In the genomic region with DNA sequence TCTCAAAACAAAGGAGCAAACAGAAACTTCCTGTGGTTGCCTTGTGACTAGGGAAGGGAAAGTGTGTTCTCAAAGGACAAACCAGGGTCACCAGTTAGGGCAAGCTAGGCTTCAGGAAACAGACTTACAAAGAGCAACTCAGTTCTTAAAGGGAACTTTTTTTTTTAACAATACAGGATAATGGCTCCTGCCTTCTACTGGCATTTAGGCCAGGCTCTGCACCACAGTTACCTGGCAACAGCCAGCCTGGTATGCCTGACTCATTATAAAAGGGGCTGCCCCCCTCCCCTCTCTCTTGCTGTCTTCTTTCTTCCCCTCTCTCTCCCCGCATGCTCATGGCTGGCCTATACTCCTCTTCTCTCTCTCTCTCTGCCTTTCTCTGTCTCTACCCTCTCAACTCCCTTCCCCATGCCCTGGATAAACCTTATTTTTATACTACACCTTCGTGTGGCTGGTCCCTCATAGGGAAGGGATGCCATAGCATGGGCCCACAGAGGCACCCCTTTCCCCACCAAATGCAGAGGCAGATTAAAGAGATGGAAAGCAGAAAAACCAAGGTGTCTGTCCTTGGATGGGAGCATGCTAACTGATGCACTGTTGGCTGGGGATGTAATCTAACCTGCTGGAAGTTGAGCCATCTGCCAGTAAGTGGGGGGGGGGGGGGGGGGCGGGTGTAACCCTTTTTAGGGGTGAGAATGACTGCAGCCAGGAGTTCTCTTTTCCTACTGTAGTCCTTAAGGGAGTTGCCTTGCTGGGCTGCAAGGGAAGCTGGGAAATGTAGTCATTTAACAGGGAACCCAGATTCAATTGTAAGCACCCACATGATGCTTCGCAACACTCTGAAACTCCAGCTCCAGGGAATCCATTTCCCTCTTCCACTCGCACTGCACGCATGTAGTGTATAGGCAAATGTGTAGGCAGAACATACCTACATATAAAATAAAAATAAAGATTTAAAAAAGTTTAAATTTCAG, we compare ENCODE assay signal across 10 mouse cellular contexts. TPM values are rescaled to one million over a fixed set of nuclear protein-coding genes. Genes with fewer than 3 reads are reported as not detected.
A peak's percentile ranks its signal among the peaks of the same experiment; 100 is the strongest.
DNase-seq lines count a peak whose midpoint lies in the region; ATAC-seq and TF ChIP-seq lines count a peak whose summit lies in the region.
"Had no signal": no experiment of that assay in that cellular context is flagged by ENCODE, and none has a peak within 500 bp of the region (broad histone marks: within the 10 kb centered on the region; RNA-seq: fewer than 3 reads in every experiment).

No protein-coding gene starts in this region.

- no peak overlapping the region for H3K4me2 ChIP-seq in embryonic facial prominence, embryonic 14.5 days (ENCODE audit: low read depth, low read length)
- no peak overlapping the region for H3K4me2 ChIP-seq in kidney, embryonic 14.5 days (replicated peaks; ENCODE audit: low read depth, low read length)

- 0 out of 2 replicates have a peak, but pooled peaks have one; percentile 74 for ATAC-seq in embryonic facial prominence, embryonic 14.5 days (ENCODE audit: low read depth)
- ATAC-seq in megakaryocyte, adult 5-6 weeks (ENCODE audit: poor library complexity, severe bottlenecking), result peak; percentile 59
- ATAC-seq in kidney, embryonic 14.5 days (ENCODE audit: low FRiP score, low TSS enrichment), result no peak

- H3K9ac ChIP-seq in embryonic facial prominence, embryonic 14.5 days (ENCODE audit: low read depth, low read length), result no peak overlapping the region
- H3K9ac ChIP-seq in kidney, embryonic 14.5 days (ENCODE audit: low read depth, low read length), result no peak overlapping the region

- no peaks in the 10 kb centered on the region for H3K27me3 ChIP-seq in E14TG2a.4 (ENCODE audit: insufficient read depth, low read length)
- H3K27me3 ChIP-seq in embryonic facial prominence, embryonic 14.5 days (replicated peaks; ENCODE audit: control insufficient read depth, insufficient read depth, low read length), result no peaks in the 10 kb centered on the region
- H3K27me3 ChIP-seq in kidney, embryonic 14.5 days (ENCODE audit: control insufficient read depth, insufficient read depth, low read length), result no peaks in the 10 kb centered on the region

- 36% methylated on average over 6 of the region's 6 CpGs for WGBS in embryonic facial prominence, embryonic 14.5 days
- 58% methylated on average over 6 of the region's 6 CpGs for WGBS in kidney, embryonic 14.5 days

- DNase-seq in 416B (ENCODE audit: low read depth), result peak; percentile 50
- DNase-seq in embryonic facial prominence, embryonic 14.5 days (ENCODE audit: low spot score), result peak; percentile 10
- no peak for DNase-seq in thymus, postnatal 25 days
- DNase-seq in left cerebral cortex, adult 9 months (ENCODE audit: low spot score in 2 of 2), result no peak
- no peak for DNase-seq in left cerebral cortex, postnatal 25 days (ENCODE audit: low spot score in 2 of 2)
- DNase-seq: layer of hippocampus, adult 9-11 months; right cerebral cortex, postnatal 4 days had no signal

- intact Hi-C loops in left cerebral cortex, postnatal 25 days (cut with DNase I), result no loop called here

- H3K9me3 ChIP-seq in E14TG2a.4 (ENCODE audit: low read length), result no peaks in the 10 kb centered on the region
- no peaks in the 10 kb centered on the region for H3K9me3 ChIP-seq in embryonic facial prominence, embryonic 14.5 days (ENCODE audit: control insufficient read depth, low read length)
- H3K9me3 ChIP-seq in kidney, embryonic 14.5 days (ENCODE audit: control insufficient read depth, low read length), result no peaks in the 10 kb centered on the region

- H3K4me3 ChIP-seq in E14TG2a.4 (replicated peaks; ENCODE audit: low read length), result peak overlapping the region; percentile 51
- H3K4me3 ChIP-seq in embryonic facial prominence, embryonic 14.5 days (ENCODE audit: low read depth, low read length), result no peak overlapping the region
- H3K4me3 ChIP-seq in kidney, embryonic 14.5 days (ENCODE audit: low read length), result no peak overlapping the region

- TF ChIP-seq CTCF in E14TG2a.4 (conservative IDR thresholded peaks at IDR 0.05; ENCODE audit: low read length), result no peak

- no peaks in the 10 kb centered on the region for H3K36me3 ChIP-seq in E14TG2a.4 (ENCODE audit: insufficient read depth, low read length)
- H3K36me3 ChIP-seq in embryonic facial prominence, embryonic 14.5 days (ENCODE audit: control insufficient read depth, insufficient read depth, low read length), result no peaks in the 10 kb centered on the region
- no peaks in the 10 kb centered on the region for H3K36me3 ChIP-seq in kidney, embryonic 14.5 days (ENCODE audit: control insufficient read depth, insufficient read depth, low read length)

- peaks cover 84% of the 10 kb centered on the region for H3K4me1 ChIP-seq in E14TG2a.4 (replicated peaks; ENCODE audit: low read depth, low read length)
- no peaks in the 10 kb centered on the region for H3K4me1 ChIP-seq in embryonic facial prominence, embryonic 14.5 days (ENCODE audit: control insufficient read depth, insufficient read depth, low read length)
- 0 out of 2 replicates have a peak, but pooled peaks cover 3% of the 10 kb centered on the region for H3K4me1 ChIP-seq in kidney, embryonic 14.5 days (ENCODE audit: control insufficient read depth, insufficient read depth, low read length)

- H3K27ac ChIP-seq in embryonic facial prominence, embryonic 14.5 days (replicated peaks; ENCODE audit: low read depth, low read length), result no peak overlapping the region
- H3K27ac ChIP-seq in kidney, embryonic 14.5 days (ENCODE audit: low read depth, low read length), result no peak overlapping the region

RNA-seq across cellular contexts. Expression of gene Gm17387, which starts 3.8 kb away (rescaled TPM):
- not detected in 2 replicates for polyA plus RNA-seq in embryonic facial prominence, embryonic 14.5 days (2014; fragmentation: Nextera tagmentation; extraction: Ambion mirVana)
- total RNA-seq in megakaryocyte, adult 5-6 weeks (2015), result not detected in 2 replicates
- total RNA-seq in megakaryocyte, adult 5-6 weeks (2017), result not detected in 2 replicates
- not detected for total RNA-seq in left cerebral cortex, postnatal 25 days (2021)
- not detected in 2 replicates for polyA plus RNA-seq in kidney, embryonic 14.5 days (2014; fragmentation: Nextera tagmentation; extraction: Ambion mirVana)

RNA-seq across cellular contexts. Expression of gene Ifitm6, which starts 7.4 kb away (rescaled TPM):
- polyA plus RNA-seq in embryonic facial prominence, embryonic 14.5 days (2014; fragmentation: Nextera tagmentation; extraction: Ambion mirVana), result 1.6 and 2.1 TPM in 2 replicates
- 1,773 and 2,031 TPM in 2 replicates for total RNA-seq in megakaryocyte, adult 5-6 weeks (2015)
- total RNA-seq in megakaryocyte, adult 5-6 weeks (2017), result 1,518 and 1,657 TPM in 2 replicates
- total RNA-seq in left cerebral cortex, postnatal 25 days (2021), result not detected
- polyA plus RNA-seq in kidney, embryonic 14.5 days (2014; fragmentation: Nextera tagmentation; extraction: Ambion mirVana), result 0.84 and 1.6 TPM in 2 replicates

RNA-seq across cellular contexts. Expression of gene Ifitm3, which starts 14.6 kb away (rescaled TPM):
- 170 and 178 TPM in 2 replicates for polyA plus RNA-seq in embryonic facial prominence, embryonic 14.5 days (2014; fragmentation: Nextera tagmentation; extraction: Ambion mirVana)
- total RNA-seq in megakaryocyte, adult 5-6 weeks (2015), result 2,002 and 2,201 TPM in 2 replicates
- 715 and 839 TPM in 2 replicates for total RNA-seq in megakaryocyte, adult 5-6 weeks (2017)
- 10 to 100 TPM in 1 of 2 experiments, 1 to 10 TPM in 1; 9.9 to 13.5 TPM for total RNA-seq in left cerebral cortex, postnatal 25 days (2021)
- polyA plus RNA-seq in kidney, embryonic 14.5 days (2014; fragmentation: Nextera tagmentation; extraction: Ambion mirVana), result 154 and 166 TPM in 2 replicates

RNA-seq across cellular contexts. Expression of gene B4galnt4, which starts 35.8 kb away (rescaled TPM):
- polyA plus RNA-seq in embryonic facial prominence, embryonic 14.5 days (2014; fragmentation: Nextera tagmentation; extraction: Ambion mirVana), result 6.6 and 10.3 TPM in 2 replicates
- total RNA-seq in megakaryocyte, adult 5-6 weeks (2015), result 1.5 and 3.0 TPM in 2 replicates
- 1.7 and 2.5 TPM in 2 replicates for total RNA-seq in megakaryocyte, adult 5-6 weeks (2017)
- 10 to 100 TPM; 79.6 to 84.3 TPM for total RNA-seq in left cerebral cortex, postnatal 25 days (2021)
- polyA plus RNA-seq in kidney, embryonic 14.5 days (2014; fragmentation: Nextera tagmentation; extraction: Ambion mirVana), result 13.7 and 14.4 TPM in 2 replicates

RNA-seq across cellular contexts. Expression of gene Pkp3, which starts 52.9 kb away (rescaled TPM):
- 30.0 and 33.5 TPM in 2 replicates for polyA plus RNA-seq in embryonic facial prominence, embryonic 14.5 days (2014; fragmentation: Nextera tagmentation; extraction: Ambion mirVana)
- total RNA-seq in megakaryocyte, adult 5-6 weeks (2015), result 6.7 and 9.7 TPM in 2 replicates
- 3.8 and 6.1 TPM in 2 replicates for total RNA-seq in megakaryocyte, adult 5-6 weeks (2017)
- under 1 TPM in 1 of 2 experiments, not detected in 1; 0.21 TPM for total RNA-seq in left cerebral cortex, postnatal 25 days (2021)
- 4.0 and 4.3 TPM in 2 replicates for polyA plus RNA-seq in kidney, embryonic 14.5 days (2014; fragmentation: Nextera tagmentation; extraction: Ambion mirVana)

Comparison
In these comparisons a context has a peak if more than half of its experiments do, and no peak if none do; other contexts are left out.
1. DNase-seq: peak in 416B (single experiment) and embryonic facial prominence, embryonic 14.5 days (single experiment); none in thymus, postnatal 25 days (single experiment), left cerebral cortex, adult 9 months (0 of 2) and left cerebral cortex, postnatal 25 days (0 of 2).
2. RNA of gene Ifitm6, which starts 7.4 kb away (total RNA-seq): 1,518 to 2,031 TPM in megakaryocyte, adult 5-6 weeks; not detected in left cerebral cortex, postnatal 25 days; every median in the first group is over 1,000 times any median in the second.
3. RNA of gene Ifitm3, which starts 14.6 kb away (total RNA-seq): 715 to 2,201 TPM in megakaryocyte, adult 5-6 weeks; 9.9 to 13.5 TPM in left cerebral cortex, postnatal 25 days; every median in the first group is over 10 times any median in the second.